ENCODE assay signal across 13 mouse cellular contexts in genomic region chr1:167282112-167282511, GRCm38 (mm10). TPM values are rescaled to one million over a fixed set of nuclear protein-coding genes. Genes with fewer than 3 reads are reported as not detected.
DNase-seq lines count a peak whose midpoint lies in the region; ATAC-seq and TF ChIP-seq lines count a peak whose summit lies in the region.
"Had no signal": no experiment of that assay in that cellular context is flagged by ENCODE, and none has a peak within 500 bp of the region (broad histone marks: within the 10 kb centered on the region; RNA-seq: fewer than 3 reads in every experiment).

No protein-coding gene starts in this region.

- in situ Hi-C loops in ES-E14 (cut with MboI; ENCODE audit: low sequenced_read_pairs in 2 of 2, unreplicated experiment in 2 of 2), result no loop called here

- H3K4me2 ChIP-seq in heart, embryonic 13.5 days, result peak overlapping the region; percentile 87; the same call in 1 of the 2 replicates
- peak overlapping the region; percentile 71 for H3K4me2 ChIP-seq in hindbrain, embryonic 13.5 days
- peak overlapping the region; percentile 74 for H3K4me2 ChIP-seq in midbrain, embryonic 15.5 days

- ATAC-seq in heart, embryonic 13.5 days (ENCODE audit: extremely low read depth, insufficient number of reproducible peaks, low FRiP score, low TSS enrichment), result no peak
- ATAC-seq in hindbrain, embryonic 13.5 days (ENCODE audit: low FRiP score), result no peak
- ATAC-seq in midbrain, embryonic 15.5 days (replicated peaks), result no peak
- ATAC-seq: activated CD4-positive, CD25-positive, alpha-beta regulatory T cell, adult 4 months; intestine, postnatal 0 days had no signal

- peaks cover 50% of the 10 kb centered on the region for H3K4me1 ChIP-seq in heart, embryonic 13.5 days
- peaks cover 4 to 24% of the 10 kb centered on the region in 2 experiments; a peak in 3 of 4 replicates for H3K4me1 ChIP-seq in ES-E14 (ENCODE audit: control insufficient read depth in 2 of 2, insufficient read depth in 2 of 2, low read length in 2 of 2, poor library complexity in 1 of 2)
- H3K4me1 ChIP-seq in hindbrain, embryonic 13.5 days (replicated peaks), result peaks cover 23% of the 10 kb centered on the region
- peaks cover 26% of the 10 kb centered on the region for H3K4me1 ChIP-seq in midbrain, embryonic 15.5 days

- no peaks in the 10 kb centered on the region for H3K36me3 ChIP-seq in heart, embryonic 13.5 days
- peaks cover 12% of the 10 kb centered on the region for H3K36me3 ChIP-seq in ES-E14 (ENCODE audit: control insufficient read depth, insufficient read depth, low read length, poor library complexity, severe bottlenecking)
- 0 out of 2 replicates have a peak, but pooled peaks cover 2% of the 10 kb centered on the region for H3K36me3 ChIP-seq in hindbrain, embryonic 13.5 days
- no peaks in the 10 kb centered on the region for H3K36me3 ChIP-seq in midbrain, embryonic 15.5 days (replicated peaks)

- 68% methylated on average over 3 of the region's 3 CpGs for WGBS in heart, embryonic 13.5 days
- WGBS in hindbrain, embryonic 13.5 days, result 35% methylated on average over 3 of the region's 3 CpGs
- WGBS in midbrain, embryonic 15.5 days, result 40% methylated on average over 3 of the region's 3 CpGs

- no peaks in the 10 kb centered on the region for H3K9me3 ChIP-seq in heart, embryonic 13.5 days
- H3K9me3 ChIP-seq in ES-E14 (ENCODE audit: control insufficient read depth, insufficient read depth, low read depth, low read length), result no peaks in the 10 kb centered on the region
- H3K9me3 ChIP-seq in hindbrain, embryonic 13.5 days, result no peaks in the 10 kb centered on the region
- no peaks in the 10 kb centered on the region for H3K9me3 ChIP-seq in midbrain, embryonic 15.5 days

- no peak overlapping the region for H3K4me3 ChIP-seq in heart, embryonic 13.5 days
- peak overlapping the region in 1 of 2 experiments; percentile 7; a peak in 1 of 4 replicates for H3K4me3 ChIP-seq in ES-E14 (ENCODE audit: insufficient read depth in 1 of 2, low read depth in 1 of 2, low read length in 2 of 2, poor library complexity in 1 of 2, severe bottlenecking in 1 of 2)
- H3K4me3 ChIP-seq in hindbrain, embryonic 13.5 days, result peak overlapping the region; percentile 90; the same call in 1 of the 2 replicates
- no peak overlapping the region for H3K4me3 ChIP-seq in midbrain, embryonic 15.5 days

- 0 out of 2 replicates have a peak overlapping the region, but pooled peaks have one; percentile 93 for H3K9ac ChIP-seq in heart, embryonic 13.5 days
- H3K9ac ChIP-seq in ES-E14 (ENCODE audit: insufficient read depth, low read depth, low read length, poor library complexity, severe bottlenecking), result peak overlapping the region; percentile 31; the same call in 1 of the 2 replicates
- peak overlapping the region; percentile 6; the same call in 1 of the 2 replicates for H3K9ac ChIP-seq in hindbrain, embryonic 13.5 days
- no peak overlapping the region for H3K9ac ChIP-seq in midbrain, embryonic 15.5 days

- no peak overlapping the region for H3K27ac ChIP-seq in heart, embryonic 13.5 days (replicated peaks)
- no peak overlapping the region for H3K27ac ChIP-seq in ES-E14 (ENCODE audit: insufficient read depth, low read depth, low read length, poor library complexity, severe bottlenecking)
- H3K27ac ChIP-seq in hindbrain, embryonic 13.5 days, result peak overlapping the region; percentile 42; the same call in 1 of the 2 replicates
- H3K27ac ChIP-seq in midbrain, embryonic 15.5 days, result no peak overlapping the region

- no peaks in the 10 kb centered on the region for H3K27me3 ChIP-seq in heart, embryonic 13.5 days (replicated peaks)
- peaks cover 4% of the 10 kb centered on the region; the same call in 1 of the 2 replicates for H3K27me3 ChIP-seq in hindbrain, embryonic 13.5 days
- H3K27me3 ChIP-seq in midbrain, embryonic 15.5 days (replicated peaks), result no peaks in the 10 kb centered on the region

- DNase-seq in heart, postnatal 10 days, result no peak
- DNase-seq in ES-E14 (ENCODE audit: low read depth, low spot score), result no peak
- DNase-seq in ovary, adult 18-20 months (ENCODE audit: low spot score), result no peak
- no peak for DNase-seq in layer of hippocampus, adult 18-20 months (ENCODE audit: low spot score in 2 of 2)
- DNase-seq in spleen, postnatal 36 days (ENCODE audit: low spot score in 2 of 2), result no peak
- DNase-seq: gastrocnemius, postnatal 10 days; lung, adult 18-20 months; right cerebral cortex, postnatal 14 days had no signal

- intact Hi-C loops in heart, postnatal 10 days (cut with DNase I), result no loop called here

TF ChIP-seq in ES-E14, 5 proteins besides CTCF, POLR2A, EP300 and RAD21:
- TF ChIP-seq ZC3H11A (IDR thresholded peaks at IDR 0.05; ENCODE audit: borderline replicate concordance, low read depth, low read length) (no peak), ZNF384 (IDR thresholded peaks at IDR 0.05; ENCODE audit: low read depth, low read length) (no peak), HCFC1 (IDR thresholded peaks at IDR 0.05; ENCODE audit: borderline replicate concordance, insufficient read depth, low read length) (no peak), CHD2 (IDR thresholded peaks at IDR 0.05; ENCODE audit: low read depth, low read length) (no peak)

RNA-seq across cellular contexts. Expression of gene Uck2, which starts 3.0 kb away (rescaled TPM):
- 46.8 and 50.9 TPM in 2 replicates for polyA plus RNA-seq in heart, embryonic 13.5 days (2015; fragmentation: Nextera tagmentation; extraction: Ambion mirVana)
- 10 to 100 TPM; 55.1 to 56.9 TPM for total RNA-seq in heart, postnatal 10 days (2021)
- total RNA-seq in ES-E14 (2012; rRNA removed), result 152 and 158 TPM in 2 replicates
- polyA plus RNA-seq in hindbrain, embryonic 13.5 days (2015; fragmentation: Nextera tagmentation; extraction: Ambion mirVana), result 58.4 and 63.4 TPM in 2 replicates
- polyA plus RNA-seq in midbrain, embryonic 15.5 days (2015; fragmentation: Nextera tagmentation; extraction: Ambion mirVana), result 50.1 and 50.9 TPM in 2 replicates
- 10 to 100 TPM; 28.4 to 35.9 TPM for total RNA-seq in layer of hippocampus, adult 18-20 months (2021)

RNA-seq across cellular contexts. Expression of gene Tmco1, which starts 26.1 kb away (rescaled TPM):
- polyA plus RNA-seq in heart, embryonic 13.5 days (2015; fragmentation: Nextera tagmentation; extraction: Ambion mirVana), result 69.9 and 81.9 TPM in 2 replicates
- total RNA-seq in heart, postnatal 10 days (2021), result 10 to 100 TPM; 84.6 to 94.3 TPM
- total RNA-seq in ES-E14 (2012; rRNA removed), result 155 and 156 TPM in 2 replicates
- 72.5 and 73.5 TPM in 2 replicates for polyA plus RNA-seq in hindbrain, embryonic 13.5 days (2015; fragmentation: Nextera tagmentation; extraction: Ambion mirVana)
- polyA plus RNA-seq in midbrain, embryonic 15.5 days (2015; fragmentation: Nextera tagmentation; extraction: Ambion mirVana), result 65.2 and 70.6 TPM in 2 replicates
- total RNA-seq in layer of hippocampus, adult 18-20 months (2021), result 10 to 100 TPM; 46.8 to 50.3 TPM
